Mouse (Mus musculus): ENCODE data around the gene Eif2ak4.
A peak's percentile ranks its signal among the peaks of the same experiment; 100 is the strongest.

Eif2ak4 gene

GRCm38 (mm10) chr2:118464450-118464849 is 76.0 kb downstream of the Eif2ak4 start:
- no peak for ATAC-seq (ENCODE audit: low TSS enrichment)

- no peak for ATAC-seq (ENCODE audit: low TSS enrichment)
Observed at GRCm38 (mm10) chr2:118465894-118466293, 77.5 kb downstream of the Eif2ak4 start.

- ATAC-seq (ENCODE audit: low TSS enrichment), result no peak
Observed at GRCm38 (mm10) chr2:118466601-118467000, 78.2 kb downstream of the Eif2ak4 start.

GRCm38 (mm10) chr2:118468354-118468753 is 79.9 kb downstream of the Eif2ak4 start:
- no peak for ATAC-seq (ENCODE audit: low TSS enrichment)

- peak; percentile 28 for ATAC-seq (ENCODE audit: low TSS enrichment)
Observed at GRCm38 (mm10) chr2:118478833-118479549, 90.6 kb downstream of the Eif2ak4 start.

GRCm38 (mm10) chr2:118479550-118479909 is 91.1 kb downstream of the Eif2ak4 start, which contains the start of gene Srp14:
Gene Srp14 (minus strand): TSS chr2:118479711.
- ATAC-seq (ENCODE audit: low TSS enrichment), result peak; percentile 97

GRCm38 (mm10) chr2:118480886-118481285 is 92.5 kb downstream of the Eif2ak4 start:
- ATAC-seq (ENCODE audit: low TSS enrichment), result no peak

- ATAC-seq (ENCODE audit: low TSS enrichment), result no peak
Observed at GRCm38 (mm10) chr2:118483032-118483431, 94.6 kb downstream of the Eif2ak4 start.

- peak; percentile 34; the same call in 1 of the 2 replicates for ATAC-seq (ENCODE audit: low TSS enrichment)
Observed at GRCm38 (mm10) chr2:118484386-118484898, 96.0 kb downstream of the Eif2ak4 start.

GRCm38 (mm10) chr2:118485415-118485814 is 97.0 kb downstream of the Eif2ak4 start:
- no peak for ATAC-seq (ENCODE audit: low TSS enrichment)

GRCm38 (mm10) chr2:118486933-118487332 is 98.5 kb downstream of the Eif2ak4 start:
- peak; percentile 50; the same call in 1 of the 2 replicates for ATAC-seq (ENCODE audit: low TSS enrichment)

- ATAC-seq (ENCODE audit: low TSS enrichment), result no peak
Observed at GRCm38 (mm10) chr2:118487806-118488205, 99.4 kb downstream of the Eif2ak4 start.

GRCm38 (mm10) chr2:118490241-118491091 is 102.0 kb downstream of the Eif2ak4 start:
- ATAC-seq (ENCODE audit: low TSS enrichment), result no peak

- no peak for ATAC-seq (ENCODE audit: low TSS enrichment)
Observed at GRCm38 (mm10) chr2:118491281-118491731, 102.9 kb downstream of the Eif2ak4 start.

GRCm38 (mm10) chr2:118491741-118492395 is 103.5 kb downstream of the Eif2ak4 start:
- ATAC-seq (ENCODE audit: low TSS enrichment), result no peak

GRCm38 (mm10) chr2:118495024-118495423 is 106.6 kb downstream of the Eif2ak4 start:
- ATAC-seq (ENCODE audit: low TSS enrichment), result no peak

GRCm38 (mm10) chr2:118497890-118498289 is 109.5 kb downstream of the Eif2ak4 start:
- ATAC-seq (ENCODE audit: low TSS enrichment), result no peak

- ATAC-seq (ENCODE audit: low TSS enrichment), result no peak
Observed at GRCm38 (mm10) chr2:118498476-118498875, 110.1 kb downstream of the Eif2ak4 start.

- ATAC-seq (ENCODE audit: low TSS enrichment), result peak; percentile 93
Observed at GRCm38 (mm10) chr2:118499135-118499961, 110.9 kb downstream of the Eif2ak4 start.

GRCm38 (mm10) chr2:118500191-118500590 is 111.8 kb downstream of the Eif2ak4 start:
- ATAC-seq (ENCODE audit: low TSS enrichment), result no peak

GRCm38 (mm10) chr2:118507126-118507525 is 118.7 kb downstream of the Eif2ak4 start:
- ATAC-seq (ENCODE audit: low TSS enrichment), result no peak; the same call in 1 of the 2 replicates
